Mouse (Mus musculus) embryonic facial prominence, embryonic 15.5 days (tissue): ENCODE measurements around the gene Dot1l. TPM values are rescaled to one million over a fixed set of nuclear protein-coding genes. Genes with fewer than 3 reads are reported as not detected.
"Not testable (repeated sequence)": the region's sequence is repeated elsewhere in the genome, so short reads cannot be mapped to it uniquely, and the experiment has no call there.

Experiments
- ATAC-seq: fragments of 200-750 bp; cut with Nextera tagmentation; 2 replicates; pipeline ENCODE4 v1.8.0; 2017; ENCODE audit warnings: low read depth, moderate TSS enrichment; ENCODE audit not compliant: insufficient number of reproducible peaks, low FRiP score, low TSS enrichment
- H3K27ac ChIP-seq: fragments of 300-500 bp; sonication (generic); replicated peaks from 2 replicates; pipeline ENCODE4 v1.5.1; 2015; ENCODE audit warnings: mild to moderate bottlenecking, inconsistent platforms
- H3K27me3 ChIP-seq: fragments of 300-500 bp; sonication (generic); 2 replicates; pipeline ENCODE4 v1.6.1; 2015; ENCODE audit warnings: inconsistent platforms
- H3K36me3 ChIP-seq: fragments of 300-500 bp; sonication (generic); 2 replicates; pipeline ENCODE4 v1.6.1; 2015; ENCODE audit warnings: mild to moderate bottlenecking, inconsistent platforms
- H3K4me1 ChIP-seq: fragments of 300-500 bp; sonication (generic); 2 replicates; pipeline ENCODE4 v1.6.1; 2015; ENCODE audit warnings: inconsistent platforms
- H3K4me2 ChIP-seq: fragments of 300-500 bp; sonication (generic); replicated peaks from 2 replicates; pipeline ENCODE4 v1.6.1; 2015; ENCODE audit warnings: mild to moderate bottlenecking, inconsistent platforms
- H3K4me3 ChIP-seq: fragments of 300-500 bp; sonication (generic); replicated peaks from 2 replicates; pipeline ENCODE4 v1.5.1; 2015; ENCODE audit warnings: mild to moderate bottlenecking, inconsistent platforms
- H3K9ac ChIP-seq: fragments of 300-500 bp; sonication (generic); 2 replicates; pipeline ENCODE4 v1.6.1; 2015; ENCODE audit warnings: inconsistent platforms
- H3K9me3 ChIP-seq: fragments of 300-500 bp; sonication (generic); replicated peaks from 2 replicates; pipeline ENCODE4 v1.6.1; 2016; ENCODE audit warnings: inconsistent platforms
- WGBS: fragments of 180-500 bp; shearing (Covaris S2); methylation state at CpG from one replicate; pipeline ENCODE4 v1.1.7; 2015; 5-methylcytosine and 5-hydroxymethylcytosine counted together
- polyA plus RNA-seq: library from polyadenylated mRNA; unstranded; fragments of >200 nt; fragmentation: Nextera tagmentation; extraction: Ambion mirVana; gene quantifications from 2 replicates; pipeline ENCODE4 v1.2.1, GENCODE M21; 2015

Gene Dot1l
- polyA plus RNA-seq, 1 experiment from 2014 or later = 21.7 TPM

GRCm38 (mm10) chr10:80826151-80827062 lies 71.4 kb downstream of the Dot1l start, which contains the start of gene Oaz1:
Gene Oaz1 (plus strand): TSS chr10:80826656.
- under 1% methylated on average over 80 of the region's 82 CpGs for WGBS

GRCm38 (mm10) chr10:80827063-80827869 lies 72.3 kb downstream of the Dot1l start:
- WGBS = 5% methylated on average over 28 of the region's 29 CpGs
- no peaks in the 10 kb centered on the region for H3K9me3 ChIP-seq

More at GRCm38 (mm10) chr10:80826151-80827062, 71.4 kb downstream of the Dot1l start, which contains the start of gene Oaz1:
- Histone ChIP-seq H3K4me3 (peak within 1 kb of the TSS; percentile 71), H3K27me3 (no peaks in the 10 kb centered on the region), H3K27ac (peak within 1 kb of the TSS; percentile 91), H3K9me3 (no peaks in the 10 kb centered on the region), H3K4me1 (peaks cover 35% of the 10 kb centered on the region), H3K9ac (peak within 1 kb of the TSS; percentile 97), H3K36me3 (peaks cover 18% of the 10 kb centered on the region), H3K4me2 (peak within 1 kb of the TSS; percentile 93)
- ATAC-seq = peak; percentile 98

GRCm38 (mm10) chr10:80827870-80828420 lies 72.9 kb downstream of the Dot1l start:
- Histone ChIP-seq H3K4me2 (peak overlapping the region; percentile 93), H3K4me1 (peaks cover 37% of the 10 kb centered on the region), H3K9ac (peak overlapping the region; percentile 97), H3K4me3 (peak overlapping the region; percentile 71), H3K36me3 (peaks cover 18% of the 10 kb centered on the region), H3K9me3 (no peaks in the 10 kb centered on the region), H3K27ac (no peak overlapping the region), H3K27me3 (no peaks in the 10 kb centered on the region)
- WGBS = 68% methylated on average over 10 of the region's 10 CpGs
- no peak for ATAC-seq

More at GRCm38 (mm10) chr10:80827063-80827869, 72.3 kb downstream of the Dot1l start:
- Histone ChIP-seq H3K9ac (peak overlapping the region; percentile 97), H3K27me3 (no peaks in the 10 kb centered on the region), H3K4me3 (peak overlapping the region; percentile 71), H3K4me2 (peak overlapping the region; percentile 93), H3K27ac (peak overlapping the region; percentile 91), H3K4me1 (peaks cover 37% of the 10 kb centered on the region), H3K36me3 (peaks cover 18% of the 10 kb centered on the region)
- ATAC-seq = no peak

GRCm38 (mm10) chr10:80828587-80828986 lies 73.6 kb downstream of the Dot1l start:
- Histone ChIP-seq H3K4me1 (peaks cover 37% of the 10 kb centered on the region), H3K4me3 (0 out of 2 replicates have a peak overlapping the region, but pooled peaks have one; percentile 71), H3K4me2 (peak overlapping the region; percentile 93; the same call in 1 of the 2 replicates), H3K36me3 (peaks cover 18% of the 10 kb centered on the region)
- H3K27me3 ChIP-seq, ATAC-seq, H3K9ac ChIP-seq, H3K27ac ChIP-seq, H3K9me3 ChIP-seq: not testable (repeated sequence)
- WGBS = 87% methylated on average over 9 of the region's 9 CpGs

GRCm38 (mm10) chr10:80829359-80830278 lies 74.6 kb downstream of the Dot1l start:
- Histone ChIP-seq H3K4me2 (no peak overlapping the region), H3K36me3 (peaks cover 19% of the 10 kb centered on the region), H3K4me3 (no peak overlapping the region), H3K9ac (no peak overlapping the region), H3K4me1 (peaks cover 37% of the 10 kb centered on the region), H3K27me3 (peaks cover 13% of the 10 kb centered on the region), H3K9me3 (no peaks in the 10 kb centered on the region), H3K27ac (no peak overlapping the region)
- 74% methylated on average over 1 of the region's 1 CpGs for WGBS
- no peak for ATAC-seq

- no peak overlapping the region for H3K9ac ChIP-seq
- no peak overlapping the region for H3K4me2 ChIP-seq
- H3K27me3 ChIP-seq = peaks cover 28% of the 10 kb centered on the region
- H3K9me3 ChIP-seq = no peaks in the 10 kb centered on the region
- H3K36me3 ChIP-seq = peaks cover 22% of the 10 kb centered on the region
- ATAC-seq = no peak
- WGBS = 4% methylated on average over 9 of the region's 9 CpGs
- H3K4me1 ChIP-seq = peaks cover 37% of the 10 kb centered on the region
- H3K27ac ChIP-seq = no peak overlapping the region; the same call in 1 of the 2 replicates
- no peak overlapping the region for H3K4me3 ChIP-seq
Observed at GRCm38 (mm10) chr10:80831136-80831535, 76.1 kb downstream of the Dot1l start.

GRCm38 (mm10) chr10:80832818-80833217 lies 77.8 kb downstream of the Dot1l start:
- H3K4me3 ChIP-seq = no peak overlapping the region
- peaks cover 22% of the 10 kb centered on the region for H3K36me3 ChIP-seq
- no peak for ATAC-seq
- peaks cover 42% of the 10 kb centered on the region for H3K4me1 ChIP-seq
- WGBS = 58% methylated on average over 7 of the region's 7 CpGs
- no peaks in the 10 kb centered on the region for H3K9me3 ChIP-seq
- H3K27me3 ChIP-seq = peaks cover 28% of the 10 kb centered on the region
- H3K27ac ChIP-seq = no peak overlapping the region
- no peak overlapping the region for H3K4me2 ChIP-seq
- H3K9ac ChIP-seq = no peak overlapping the region

GRCm38 (mm10) chr10:80835617-80836016 lies 80.6 kb downstream of the Dot1l start:
- WGBS = 66% methylated on average over 30 of the region's 30 CpGs
- Histone ChIP-seq H3K27me3 (peaks cover 28% of the 10 kb centered on the region), H3K4me1 (peaks cover 19% of the 10 kb centered on the region), H3K4me2 (no peak overlapping the region), H3K9ac (no peak overlapping the region), H3K4me3 (no peak overlapping the region), H3K36me3 (0 out of 2 replicates have a peak, but pooled peaks cover 6% of the 10 kb centered on the region), H3K9me3 (no peaks in the 10 kb centered on the region), H3K27ac (no peak overlapping the region)
- no peak for ATAC-seq

GRCm38 (mm10) chr10:80836949-80837379 lies 82.0 kb downstream of the Dot1l start:
- no peak for ATAC-seq
- Histone ChIP-seq H3K4me2 (no peak overlapping the region), H3K36me3 (0 out of 2 replicates have a peak, but pooled peaks cover 4% of the 10 kb centered on the region), H3K4me1 (0 out of 2 replicates have a peak, but pooled peaks cover 9% of the 10 kb centered on the region), H3K9ac (no peak overlapping the region), H3K4me3 (no peak overlapping the region), H3K27me3 (peaks cover 31% of the 10 kb centered on the region), H3K27ac (no peak overlapping the region), H3K9me3 (no peaks in the 10 kb centered on the region)
- 32% methylated on average over 7 of the region's 7 CpGs for WGBS

GRCm38 (mm10) chr10:80837827-80838226 lies 82.8 kb downstream of the Dot1l start:
- no peak for ATAC-seq
- Histone ChIP-seq H3K9me3 (no peaks in the 10 kb centered on the region), H3K9ac (no peak overlapping the region), H3K36me3 (0 out of 2 replicates have a peak, but pooled peaks cover 4% of the 10 kb centered on the region), H3K4me1 (0 out of 2 replicates have a peak, but pooled peaks cover 9% of the 10 kb centered on the region), H3K4me2 (no peak overlapping the region), H3K4me3 (no peak overlapping the region), H3K27me3 (peaks cover 40% of the 10 kb centered on the region), H3K27ac (no peak overlapping the region)
- 20% methylated on average over 2 of the region's 2 CpGs for WGBS
